Mouse (Mus musculus) kidney, adult 8-10 months (tissue): ENCODE data around the gene Neurl4.
A peak's percentile ranks its signal among the peaks of the same experiment; 100 is the strongest.
"Not testable (repeated sequence)": the region's sequence is repeated elsewhere in the genome, so short reads cannot be mapped to it uniquely, and the experiment has no call there.

Experiments used
- DNase-seq, 2 experiments: peaks; one replicate each; pipeline ENCODE4 v3.0.0; 2022

The Neurl4 gene

GRCm38 (mm10) chr11:69934681-69935080, 33.8 kb downstream of the Neurl4 start:
- no peak for DNase-seq

GRCm38 (mm10) chr11:69935137-69935879, 34.4 kb downstream of the Neurl4 start, which contains the start of gene Ybx2:
Gene Ybx2 (plus strand): TSS chr11:69935796.
- peak; percentile 88 to 90 for DNase-seq

- peak; percentile 43 to 53 for DNase-seq
Observed at GRCm38 (mm10) chr11:69936156-69936555, 35.3 kb downstream of the Neurl4 start.

- DNase-seq = peak; percentile 49 to 71
Observed at GRCm38 (mm10) chr11:69936714-69937347, 36.0 kb downstream of the Neurl4 start.

- DNase-seq = peak in 1 of 2 experiments; percentile 53
Observed at GRCm38 (mm10) chr11:69937385-69937784, 36.5 kb downstream of the Neurl4 start.

- peak in 1 of 2 experiments; percentile 50 for DNase-seq
Observed at GRCm38 (mm10) chr11:69937834-69938233, 37.0 kb downstream of the Neurl4 start.

GRCm38 (mm10) chr11:69938401-69938979, 37.6 kb downstream of the Neurl4 start:
- DNase-seq = no peak

GRCm38 (mm10) chr11:69939181-69939580, 38.3 kb downstream of the Neurl4 start:
- DNase-seq = no peak

GRCm38 (mm10) chr11:69939731-69940130, 38.9 kb downstream of the Neurl4 start:
- DNase-seq = no peak

GRCm38 (mm10) chr11:69940962-69941361, 40.1 kb downstream of the Neurl4 start:
- no peak for DNase-seq

- DNase-seq = no peak
Observed at GRCm38 (mm10) chr11:69945216-69945615, 44.3 kb downstream of the Neurl4 start.

GRCm38 (mm10) chr11:69945997-69946891, 45.4 kb downstream of the Neurl4 start:
- no peak for DNase-seq

- DNase-seq = peak; percentile 51 to 60
Observed at GRCm38 (mm10) chr11:69947337-69948065, 46.6 kb downstream of the Neurl4 start.

- peak; percentile 90 to 92 for DNase-seq
Observed at GRCm38 (mm10) chr11:69948066-69948762, 47.3 kb downstream of the Neurl4 start, which contains the start of gene Slc2a4. Gene Slc2a4 (minus strand): TSS chr11:69948188.

GRCm38 (mm10) chr11:69948763-69949150, 47.9 kb downstream of the Neurl4 start:
- peak; percentile 86 to 94 for DNase-seq

GRCm38 (mm10) chr11:69950807-69951459, 50.1 kb downstream of the Neurl4 start:
- no peak for DNase-seq

- no peak for DNase-seq
Observed at GRCm38 (mm10) chr11:69952274-69952673, 51.4 kb downstream of the Neurl4 start.

GRCm38 (mm10) chr11:69953267-69953915, 52.5 kb downstream of the Neurl4 start:
- DNase-seq = no peak

GRCm38 (mm10) chr11:69955618-69956017, 54.7 kb downstream of the Neurl4 start:
- not testable (repeated sequence) for DNase-seq

- DNase-seq = no peak
Observed at GRCm38 (mm10) chr11:69956218-69956617, 55.3 kb downstream of the Neurl4 start.
